Mouse (Mus musculus): Measurements from ENCODE around the gene F11r.
A peak's percentile ranks its signal among the peaks of the same experiment; 100 is the strongest.

Gene F11r

GRCm38 (mm10) chr1:171437264-171438013 lies at the start of gene F11r:
TSS of gene F11r (plus strand) at chr1:171437535.
- DNase-seq (ENCODE audit: low read depth, low spot score) = peak; percentile 99

- DNase-seq (ENCODE audit: low read depth, low spot score) = peak; percentile 66
Measured at GRCm38 (mm10) chr1:171388376-171389102, 48.8 kb upstream of the F11r start, which contains the start of gene Arhgap30. TSS of gene Arhgap30 (plus strand) at chr1:171388954.

- peak; percentile 59 for DNase-seq (ENCODE audit: low read depth, low spot score)
Measured at GRCm38 (mm10) chr1:171390101-171390500, 47.2 kb upstream of the F11r start.

- DNase-seq (ENCODE audit: low read depth, low spot score) = peak; percentile 85
Measured at GRCm38 (mm10) chr1:171401821-171402220, 35.5 kb upstream of the F11r start.

DNA sequence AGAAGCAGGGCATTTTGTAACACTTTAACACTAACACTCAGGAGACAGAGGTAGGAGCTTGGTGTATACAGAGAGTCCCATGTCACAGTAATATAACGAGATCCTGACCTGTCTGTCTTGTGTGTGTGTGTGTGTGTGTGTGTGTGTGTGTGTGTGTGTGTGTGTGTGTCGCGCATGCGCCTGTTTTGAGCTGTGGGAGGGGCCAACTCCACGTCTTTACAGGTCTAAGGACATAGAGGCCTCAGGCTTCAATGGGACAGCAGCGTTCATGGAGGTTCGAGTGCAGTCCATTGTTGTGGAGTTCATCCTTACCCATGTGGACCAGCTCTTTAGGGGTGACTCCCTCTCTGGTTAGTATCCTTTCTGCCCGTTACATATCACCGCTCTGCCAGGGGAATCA lies 34.3 kb upstream of the F11r start:
- DNase-seq (ENCODE audit: low read depth, low spot score) = peak; percentile 86

DNA sequence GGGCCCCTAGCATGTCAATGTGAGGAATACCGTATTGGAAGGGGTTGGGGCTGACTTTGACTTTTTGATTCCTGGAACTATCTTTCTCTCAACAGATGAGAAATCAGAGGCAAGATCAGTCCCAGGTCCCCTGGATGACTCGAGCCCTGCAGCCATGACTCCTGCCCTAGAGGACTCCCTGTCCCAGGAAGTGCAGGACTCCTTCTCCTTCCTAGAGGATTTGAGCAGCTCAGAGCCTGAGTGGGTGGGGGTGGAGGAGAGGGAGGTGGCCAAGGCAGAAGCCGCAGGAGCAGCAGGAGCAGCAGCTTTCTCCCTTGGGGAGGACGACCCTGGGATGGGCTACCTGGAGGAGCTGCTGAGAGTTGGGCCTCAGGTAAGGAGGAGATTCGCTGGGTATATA lies 30.1 kb upstream of the F11r start:
- no peak for DNase-seq (ENCODE audit: low read depth, low spot score)

DNA sequence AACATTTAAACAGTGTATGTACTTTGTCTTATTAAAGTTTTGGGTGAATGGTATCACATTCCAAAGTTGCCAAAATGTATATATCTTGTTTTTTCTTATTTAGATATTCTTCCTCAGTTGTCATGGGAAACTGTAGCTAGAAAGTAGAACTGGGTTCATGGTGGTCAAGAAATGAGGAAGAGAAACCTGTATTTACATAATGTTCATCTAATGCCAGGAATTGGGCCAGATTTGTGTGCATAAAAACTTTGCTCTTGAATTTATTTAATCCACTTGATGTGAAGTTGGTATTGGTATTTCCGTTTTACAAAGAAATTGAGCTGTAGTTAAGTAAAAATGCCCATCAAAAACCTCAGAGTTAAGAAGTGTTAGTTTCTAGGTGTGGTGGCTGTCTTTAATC lies 27.1 kb upstream of the F11r start:
- DNase-seq (ENCODE audit: low read depth, low spot score) = no peak

DNA sequence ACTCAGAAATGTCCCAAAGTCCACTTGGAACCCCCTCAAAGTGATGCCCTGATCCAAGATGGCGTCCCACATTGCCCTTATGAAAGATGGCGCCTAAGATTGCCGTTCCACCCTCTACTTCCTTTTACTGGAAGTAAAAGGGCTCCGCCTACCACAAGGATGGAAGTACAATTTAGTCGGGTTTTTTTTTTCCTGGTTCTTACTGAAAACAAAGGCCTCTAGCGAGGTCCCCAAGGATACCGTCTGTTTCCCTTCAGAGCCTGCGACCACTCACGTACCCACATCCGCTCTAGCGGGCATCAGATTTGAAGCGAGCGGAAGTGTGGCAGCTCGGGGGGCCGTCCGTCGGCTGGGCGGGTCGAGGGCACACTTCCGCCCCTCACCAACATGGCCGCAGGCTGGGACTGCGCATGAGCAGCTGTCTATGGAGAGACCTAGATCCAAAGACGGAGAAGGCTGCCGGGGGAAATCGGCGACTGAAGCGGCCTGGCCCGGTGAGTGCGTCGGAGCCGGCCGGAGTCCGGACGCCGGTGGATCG lies 26.3 kb upstream of the F11r start, which contains the start of gene Usf1:
Usf1 (plus strand) TSS at position 367 of the 538 bp plus-strand sequence.
- peak; percentile 96 for DNase-seq (ENCODE audit: low read depth, low spot score)

DNA sequence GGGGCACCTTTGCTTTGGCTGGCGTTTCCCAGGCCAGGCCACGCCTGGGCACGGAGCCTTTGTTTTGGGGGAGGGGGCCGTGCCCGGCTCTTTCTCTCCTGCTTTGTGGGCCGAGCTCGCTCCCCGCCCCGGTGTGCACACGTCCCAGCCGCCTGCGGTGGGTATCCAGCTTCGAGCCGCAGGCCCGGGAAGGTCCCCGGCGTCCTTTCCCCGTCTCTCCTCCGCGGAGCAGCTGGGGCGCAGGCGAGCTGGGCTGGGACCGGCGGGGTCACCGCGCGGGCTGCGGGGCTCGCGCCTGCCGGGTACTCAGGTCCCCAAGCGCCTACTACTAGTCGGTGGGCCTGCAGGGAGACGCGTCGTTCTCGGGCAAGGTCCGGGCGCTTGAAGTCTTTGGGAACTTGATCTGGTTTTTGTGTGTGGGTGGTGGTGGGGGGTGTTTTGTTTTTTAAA lies 25.8 kb upstream of the F11r start:
- no peak for DNase-seq (ENCODE audit: low read depth, low spot score)

- DNase-seq (ENCODE audit: low read depth, low spot score) = peak; percentile 77
Measured at GRCm38 (mm10) chr1:171412001-171412441, 25.3 kb upstream of the F11r start.

DNA sequence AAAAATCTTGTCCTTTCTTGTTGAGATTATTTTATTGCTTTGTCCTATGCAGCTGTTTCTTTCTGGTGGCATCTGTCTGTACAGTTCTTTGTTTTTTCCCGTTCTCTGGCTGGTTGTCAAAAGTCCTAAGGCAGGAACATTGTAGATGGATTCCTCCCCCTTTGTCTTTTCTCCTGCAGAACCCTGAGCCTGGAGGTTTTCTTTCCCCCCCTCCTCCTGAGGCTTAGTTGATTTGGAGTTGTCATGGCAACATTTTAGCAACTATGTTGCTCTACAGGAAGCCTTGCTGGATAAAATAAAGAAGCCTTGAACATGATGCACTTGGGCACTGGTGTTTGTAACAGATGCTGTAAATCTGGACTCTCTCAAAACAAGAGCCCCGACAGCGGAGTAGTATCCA lies 24.9 kb upstream of the F11r start:
- peak; percentile 76 for DNase-seq (ENCODE audit: low read depth, low spot score)

DNA sequence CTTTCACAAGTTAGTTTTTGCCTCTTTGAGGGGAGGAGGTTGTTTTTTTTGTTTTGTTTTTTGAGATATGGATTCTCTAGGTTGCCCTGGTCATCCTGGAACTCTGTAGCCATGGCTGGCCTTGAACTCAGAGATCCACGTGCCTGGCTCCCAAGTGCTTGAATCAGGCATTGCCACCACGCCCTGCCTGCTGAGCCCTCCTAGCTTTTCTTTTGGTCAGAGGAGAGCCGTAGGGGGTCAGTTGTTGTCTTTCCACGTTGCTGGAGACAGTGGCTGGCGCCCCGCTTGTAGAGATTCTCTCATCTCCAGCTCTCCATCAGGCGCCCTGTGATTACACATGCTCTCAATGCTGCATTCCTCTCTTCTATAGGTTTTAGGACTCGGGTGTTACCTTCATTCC lies 23.7 kb upstream of the F11r start:
- DNase-seq (ENCODE audit: low read depth, low spot score) = peak; percentile 89

DNA sequence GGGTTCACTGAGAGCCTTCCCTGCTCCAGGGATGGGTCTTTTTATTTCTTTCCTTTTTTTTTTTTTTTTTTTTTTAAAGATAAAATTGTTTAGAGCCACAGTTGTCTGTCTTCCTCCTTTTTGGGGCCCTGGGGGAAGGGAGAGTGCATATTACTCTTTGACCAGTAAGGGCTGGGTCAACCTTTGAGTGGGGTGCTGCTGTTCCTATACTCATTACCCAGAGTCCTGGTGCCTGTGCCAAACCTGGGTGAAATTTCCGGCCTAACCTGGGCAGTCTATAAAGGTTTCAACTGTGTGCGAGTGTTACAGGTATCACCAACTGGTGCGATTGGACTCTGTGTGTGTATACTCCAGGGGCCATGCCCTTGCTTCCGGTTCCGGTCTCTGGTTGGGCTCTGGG lies 18.7 kb upstream of the F11r start, which contains the start of gene Tstd1:
Tstd1 (plus strand) TSS at position 213 of the 400 bp plus-strand sequence.
- DNase-seq (ENCODE audit: low read depth, low spot score) = no peak

DNA sequence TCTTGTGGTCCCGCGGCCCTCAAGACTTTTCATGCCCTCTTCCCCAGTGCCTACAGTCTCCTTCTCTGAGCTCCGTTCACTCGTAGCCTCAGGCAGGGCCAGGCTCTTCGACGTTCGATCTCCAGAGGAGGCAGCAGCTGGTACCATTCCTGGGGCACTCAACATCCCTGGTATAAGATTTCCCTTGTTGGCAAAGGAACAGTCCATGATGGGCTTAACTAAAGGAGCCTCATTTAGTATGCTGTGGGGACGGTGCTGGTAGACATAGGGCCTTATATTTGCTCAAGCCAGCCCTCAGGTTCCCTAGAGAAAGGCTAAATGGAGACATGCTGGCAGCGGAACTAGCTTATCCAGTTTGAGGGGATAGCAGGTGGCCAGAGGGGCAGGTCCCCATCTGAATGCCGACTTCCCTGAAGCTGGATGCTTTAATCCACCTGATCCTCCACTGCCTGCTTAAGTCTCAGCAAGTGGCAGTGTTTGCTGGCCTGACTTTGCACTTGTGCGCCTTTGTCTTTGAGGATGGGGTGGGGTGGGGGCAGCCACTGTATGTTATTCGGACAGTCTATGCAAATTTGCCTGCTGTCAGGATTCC lies 17.9 kb upstream of the F11r start:
- peak; percentile 71 for DNase-seq (ENCODE audit: low read depth, low spot score)

- DNase-seq (ENCODE audit: low read depth, low spot score) = no peak
Measured at GRCm38 (mm10) chr1:171419905-171420304, 17.4 kb upstream of the F11r start.

GRCm38 (mm10) chr1:171422504-171423095 lies 14.7 kb upstream of the F11r start:
- DNase-seq (ENCODE audit: low read depth, low spot score) = no peak

DNA sequence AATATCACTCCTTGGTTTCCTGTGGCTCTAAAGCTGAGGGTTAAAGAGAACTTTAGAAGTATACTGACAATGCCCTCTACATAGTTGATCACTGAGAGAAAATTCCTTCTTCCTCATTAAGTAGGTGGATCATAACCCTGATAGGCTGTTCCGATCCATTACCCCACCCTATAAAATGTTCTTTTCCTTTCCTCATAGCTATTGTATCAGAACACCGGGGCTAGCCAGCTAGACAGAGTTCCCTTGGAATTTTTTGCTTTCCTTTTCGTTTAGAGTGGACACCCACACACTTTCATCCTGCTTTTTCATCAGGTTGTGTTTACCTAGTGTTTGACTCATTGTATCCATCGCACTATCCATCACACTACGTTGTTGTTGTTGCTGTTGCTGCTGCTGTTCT lies 12.7 kb upstream of the F11r start:
- no peak for DNase-seq (ENCODE audit: low read depth, low spot score)

GRCm38 (mm10) chr1:171425126-171425525 lies 12.2 kb upstream of the F11r start:
- no peak for DNase-seq (ENCODE audit: low read depth, low spot score)

GRCm38 (mm10) chr1:171432158-171432557 lies 5.2 kb upstream of the F11r start:
- DNase-seq (ENCODE audit: low read depth, low spot score) = no peak

GRCm38 (mm10) chr1:171435288-171435814 lies 2.0 kb upstream of the F11r start:
- DNase-seq (ENCODE audit: low read depth, low spot score) = no peak

DNA sequence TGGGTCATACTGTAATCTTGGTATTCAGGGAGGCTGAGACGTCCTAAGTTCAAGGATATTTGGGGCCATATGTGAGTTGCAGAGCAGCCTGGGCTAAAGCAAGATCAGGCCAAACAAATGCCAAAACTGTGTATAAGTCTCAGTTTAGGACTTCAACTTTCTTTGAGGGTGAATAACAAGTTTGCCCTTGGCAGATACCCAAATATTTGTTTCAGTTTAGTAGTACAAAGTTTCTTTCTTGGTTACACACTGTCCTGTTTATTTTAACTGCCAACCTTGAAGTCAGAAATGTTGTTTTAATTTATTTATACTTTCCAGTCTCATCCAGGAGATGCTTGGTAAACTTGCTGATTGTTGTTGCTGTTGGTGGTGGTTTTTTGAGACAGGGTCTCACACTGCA lies 1.4 kb upstream of the F11r start:
- no peak for DNase-seq (ENCODE audit: low read depth, low spot score)

Measured in R1 (cell line).